Mouse (Mus musculus): Measurements from ENCODE around the gene Grpel1. TPM values are rescaled to one million over a fixed set of nuclear protein-coding genes. Genes with fewer than 3 reads are reported as not detected.

Grpel1 gene
- 20.2 and 31.3 TPM in 2 replicates for polyA plus RNA-seq (2012; rRNA removed; ENCODE audit: low replicate concordance)

DNA sequence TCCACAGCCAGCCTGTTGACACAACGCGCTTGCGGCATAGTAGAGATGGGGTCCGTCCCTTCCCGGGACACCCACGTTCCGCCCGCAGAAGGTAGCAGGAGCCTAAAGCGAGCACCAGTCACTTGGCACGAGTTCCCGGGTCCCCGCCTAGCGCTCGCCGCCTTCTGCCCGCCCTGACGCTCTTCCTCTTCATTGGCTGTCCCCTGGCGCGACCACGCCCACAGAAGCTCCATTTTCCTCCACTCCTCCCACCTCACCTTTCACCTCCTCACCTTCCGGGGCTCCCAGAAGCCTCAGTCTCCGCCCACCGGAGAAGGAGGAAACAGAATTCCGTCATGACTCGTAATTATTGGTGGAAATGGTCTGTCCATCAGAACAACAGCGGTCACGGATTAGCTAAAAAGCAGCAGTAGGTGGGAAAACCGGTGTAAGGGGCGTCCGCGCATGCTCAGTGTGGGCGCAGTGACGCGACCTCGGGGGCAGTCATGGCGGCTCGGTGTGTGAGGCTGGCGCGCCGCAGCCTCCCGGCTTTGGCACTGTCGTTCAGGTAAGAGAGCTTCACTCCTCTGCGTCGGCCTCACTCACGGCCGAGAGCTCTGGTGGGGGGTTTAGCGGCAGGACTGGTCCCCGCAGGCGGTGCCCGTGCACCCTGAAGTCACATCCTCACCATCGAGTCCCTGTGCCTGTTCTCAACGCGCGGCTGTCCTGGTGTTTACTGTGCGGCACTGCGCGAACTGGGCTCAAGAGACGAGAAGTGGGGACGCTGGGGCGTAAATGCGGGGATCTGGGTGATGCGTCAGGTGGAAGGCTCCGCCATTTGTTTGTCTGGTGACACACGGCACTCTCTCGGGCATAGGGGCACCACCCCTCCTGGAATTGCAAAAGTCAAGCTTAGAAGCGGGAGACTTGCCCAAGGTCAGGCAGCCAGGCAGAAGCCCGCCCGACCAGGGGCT is at the start of gene Grpel1:
Gene Grpel1 (plus strand): TSS at position 290 of the 953 bp plus-strand sequence.

DNA sequence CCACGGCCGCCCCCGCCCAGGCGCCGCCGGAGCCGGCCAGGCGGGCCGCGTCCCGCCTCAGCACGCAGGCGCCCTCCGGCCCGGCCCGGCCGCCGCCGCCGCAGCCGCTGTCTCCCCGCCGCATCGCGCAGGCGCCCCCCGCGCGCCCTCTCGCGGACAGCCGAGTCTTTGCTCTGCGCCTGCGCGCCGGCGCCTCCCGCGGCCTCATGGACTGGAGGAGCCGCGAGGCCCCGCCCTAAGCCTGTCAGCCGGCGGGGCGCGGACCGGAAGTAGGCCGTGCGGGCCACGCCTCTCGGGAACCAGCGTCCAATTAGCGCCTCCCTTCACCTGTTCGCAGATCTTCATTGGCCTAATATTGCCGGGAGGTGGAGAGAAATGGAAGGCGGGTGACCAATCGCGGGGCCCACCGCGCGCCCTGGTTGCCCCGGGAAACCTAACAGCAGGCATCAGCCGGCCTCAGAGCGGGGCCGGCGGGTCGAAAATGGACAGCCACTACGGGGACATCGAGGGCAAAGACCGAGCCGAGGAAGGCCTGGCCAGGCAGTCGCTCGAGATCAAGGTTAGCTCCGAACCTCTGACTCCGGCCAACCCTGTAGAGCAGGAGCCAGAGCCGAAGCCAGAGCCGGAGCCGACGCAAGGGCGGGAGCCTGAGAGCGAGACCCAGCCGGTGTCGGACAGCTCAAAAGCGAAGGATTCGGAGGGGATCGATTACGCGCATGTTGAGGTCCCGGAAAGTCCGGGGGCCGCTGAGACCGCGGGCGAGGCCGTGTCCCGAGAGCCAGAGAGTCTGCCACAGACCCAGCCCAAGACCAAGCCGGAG is 19.6 kb downstream of the Grpel1 start, which contains the start of the genes Tada2b and Ccdc96:
Gene Tada2b (minus strand): TSS at position 115 of the 820 bp plus-strand sequence.
Gene Ccdc96 (plus strand): TSS at position 418 of the 820 bp plus-strand sequence.

Other genes with a start within 250 kb of the Grpel1 start
- 4.9 and 37.2 TPM in 2 replicates for gene Sorcs2, start 66.9 kb upstream of the Grpel1 start, polyA plus RNA-seq (2012; rRNA removed; ENCODE audit: low replicate concordance)
- 12.7 and 16.4 TPM in 2 replicates for gene Tada2b, start 19.3 kb downstream of the Grpel1 start, polyA plus RNA-seq (2012; rRNA removed; ENCODE audit: low replicate concordance)
- 0.08 and 0.11 TPM in 2 replicates for gene Ccdc96, start 19.6 kb downstream of the Grpel1 start, polyA plus RNA-seq (2012; rRNA removed; ENCODE audit: low replicate concordance)
- gene Tbc1d14, start 128.3 kb downstream of the Grpel1 start, polyA plus RNA-seq (2012; rRNA removed; ENCODE audit: low replicate concordance) = 20.4 and 35.3 TPM in 2 replicates
- gene D5Ertd579e, start 231.0 kb downstream of the Grpel1 start, polyA plus RNA-seq (2012; rRNA removed; ENCODE audit: low replicate concordance) = 38.4 and 57.8 TPM in 2 replicates